Mouse (Mus musculus) small intestine, adult 2 months (tissue): ENCODE measurements at regions not wholly inside any gene's neighbourhood (a gene's known extent, or its start where the extent isn't known, plus 50 kb on each side); places are given as distances from the start of the nearest gene placed in this dataset.

Experiments used
- CTCF ChIP-seq: fragments of 200-500 bp; IDR thresholded peaks from 2 replicates; pipeline ENCODE4 v1.5.1; 2012; ENCODE audit warnings: low read depth, mild to moderate bottlenecking, control low read depth, inconsistent platforms, low read length, moderate library complexity, mixed read lengths; ENCODE audit not compliant: insufficient replicate concordance, insufficient read length; ENCODE audit errors: extremely low read depth
- POLR2A ChIP-seq: fragments of 200-500 bp; IDR thresholded peaks from 2 replicates; pipeline ENCODE4 v1.6.1; 2012; ENCODE audit warnings: low read depth, mild to moderate bottlenecking, control low read depth, inconsistent platforms, low read length, moderate library complexity

DNA sequence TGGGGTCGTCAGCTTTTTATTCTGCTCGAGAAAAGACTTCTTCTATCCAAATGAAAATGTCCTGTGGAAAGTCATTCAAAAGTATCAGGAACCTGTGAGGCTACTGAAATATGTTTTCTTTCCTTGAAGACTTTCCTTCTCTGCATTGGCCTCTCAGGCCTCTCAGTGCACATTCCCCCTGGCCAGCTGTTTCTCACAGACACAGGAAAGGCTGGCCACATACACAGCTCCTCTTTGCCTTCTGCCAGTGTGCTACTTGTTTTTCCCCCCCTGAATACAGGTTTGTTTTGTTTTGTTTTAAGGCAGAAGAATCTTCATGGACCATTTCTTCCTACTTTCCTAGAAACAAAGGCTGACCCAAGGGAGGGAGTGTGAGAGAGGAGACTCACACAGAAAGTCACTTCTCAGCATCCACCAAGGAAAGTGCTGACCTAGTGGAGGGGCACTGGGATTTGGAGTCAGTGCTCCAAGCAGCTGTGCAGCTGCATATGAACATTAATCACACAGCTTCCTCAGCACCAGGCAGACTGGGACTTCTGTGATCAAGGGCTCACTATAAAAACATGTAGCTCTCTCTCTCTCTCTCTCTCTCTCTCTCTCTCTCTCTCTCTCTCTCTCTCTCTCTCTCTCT is 324.0 kb downstream of the Etaa1 start:
- TF ChIP-seq CTCF, result no peak
- TF ChIP-seq POLR2A, result no peak
